ENCODE assay signal across 9 mouse cellular contexts in genomic region chr8:111594951-111595350, GRCm38 (mm10). TPM values are rescaled to one million over a fixed set of nuclear protein-coding genes. Genes with fewer than 3 reads are reported as not detected.
A peak's percentile ranks its signal among the peaks of the same experiment; 100 is the strongest.
DNase-seq lines count a peak whose midpoint lies in the region; ATAC-seq lines count a peak whose summit lies in the region.
"Had no signal": no experiment of that assay in that cellular context is flagged by ENCODE, and none has a peak within 500 bp of the region (broad histone marks: within the 10 kb centered on the region; RNA-seq: fewer than 3 reads in every experiment).

No protein-coding gene starts in this region.

- WGBS in heart, embryonic 16.5 days, result 41% methylated on average over 2 of the region's 2 CpGs
- WGBS in midbrain, embryonic 14.5 days, result 91% methylated on average over 2 of the region's 2 CpGs
- WGBS in midbrain, embryonic 15.5 days, result 88% methylated on average over 2 of the region's 2 CpGs

- H3K27ac ChIP-seq in heart, embryonic 16.5 days (ENCODE audit: low read length), result peak overlapping the region; percentile 92
- peak overlapping the region; percentile 41; the same call in 1 of the 2 replicates for H3K27ac ChIP-seq in midbrain, embryonic 14.5 days (replicated peaks; ENCODE audit: low read depth, low read length)
- no peak overlapping the region for H3K27ac ChIP-seq in midbrain, embryonic 15.5 days

- ATAC-seq in cerebellum, adult (ENCODE audit: insufficient number of reproducible peaks, low FRiP score, low TSS enrichment), result 0 out of 2 replicates have a peak, but pooled peaks have one; percentile 28
- no peak for ATAC-seq in heart, embryonic 16.5 days (replicated peaks; ENCODE audit: extremely low read depth, insufficient read depth, low FRiP score)
- ATAC-seq in midbrain, embryonic 14.5 days (ENCODE audit: low FRiP score, low TSS enrichment), result no peak
- ATAC-seq in midbrain, embryonic 15.5 days (replicated peaks), result no peak

- H3K4me3 ChIP-seq in heart, embryonic 16.5 days (ENCODE audit: low read length), result no peak overlapping the region
- no peak overlapping the region for H3K4me3 ChIP-seq in midbrain, embryonic 14.5 days (replicated peaks; ENCODE audit: low read depth, low read length)
- no peak overlapping the region for H3K4me3 ChIP-seq in midbrain, embryonic 15.5 days

- no peaks in the 10 kb centered on the region for H3K36me3 ChIP-seq in heart, embryonic 16.5 days (ENCODE audit: control insufficient read depth, insufficient read depth)
- H3K36me3 ChIP-seq in midbrain, embryonic 14.5 days (ENCODE audit: control insufficient read depth, insufficient read depth, low read length), result 0 out of 2 replicates have a peak, but pooled peaks cover 3% of the 10 kb centered on the region
- no peaks in the 10 kb centered on the region for H3K36me3 ChIP-seq in midbrain, embryonic 15.5 days (replicated peaks)

- peaks cover 79% of the 10 kb centered on the region for H3K4me1 ChIP-seq in heart, embryonic 16.5 days (ENCODE audit: control insufficient read depth, insufficient read depth, low read length)
- H3K4me1 ChIP-seq in midbrain, embryonic 14.5 days (ENCODE audit: control insufficient read depth, insufficient read depth, low read length), result peaks cover 43% of the 10 kb centered on the region
- H3K4me1 ChIP-seq in midbrain, embryonic 15.5 days, result peaks cover 52% of the 10 kb centered on the region

- no peaks in the 10 kb centered on the region for H3K9me3 ChIP-seq in heart, embryonic 16.5 days (replicated peaks; ENCODE audit: control insufficient read depth, low read length)
- no peaks in the 10 kb centered on the region for H3K9me3 ChIP-seq in midbrain, embryonic 14.5 days (ENCODE audit: control insufficient read depth, low read length)
- no peaks in the 10 kb centered on the region for H3K9me3 ChIP-seq in midbrain, embryonic 15.5 days

- H3K4me2 ChIP-seq in heart, embryonic 16.5 days (ENCODE audit: low read depth, low read length), result peak overlapping the region; percentile 61; the same call in 1 of the 2 replicates
- H3K4me2 ChIP-seq in midbrain, embryonic 14.5 days (ENCODE audit: low read length), result no peak overlapping the region
- no peak overlapping the region for H3K4me2 ChIP-seq in midbrain, embryonic 15.5 days

- no peak for DNase-seq in cerebellum, postnatal 10 days
- DNase-seq in heart, postnatal 25 days (ENCODE audit: low spot score), result no peak
- no peak for DNase-seq in midbrain, embryonic 14.5 days
- peak; percentile 59 for DNase-seq in naive thymus-derived CD4-positive, alpha-beta T cell, adult 2 months (ENCODE audit: low read depth)
- no peak for DNase-seq in frontal cortex, adult 2 months (ENCODE audit: extremely low spot score in 1 of 2, low spot score in 1 of 2)

- H3K27me3 ChIP-seq in heart, embryonic 16.5 days (ENCODE audit: control insufficient read depth, insufficient read depth, low read length), result no peaks in the 10 kb centered on the region
- no peaks in the 10 kb centered on the region for H3K27me3 ChIP-seq in midbrain, embryonic 14.5 days (ENCODE audit: control insufficient read depth, insufficient read depth, low read length)
- H3K27me3 ChIP-seq in midbrain, embryonic 15.5 days (replicated peaks), result no peaks in the 10 kb centered on the region

- peak overlapping the region; percentile 13; the same call in 1 of the 2 replicates for H3K9ac ChIP-seq in heart, embryonic 16.5 days (ENCODE audit: low read length)
- no peak overlapping the region for H3K9ac ChIP-seq in midbrain, embryonic 14.5 days (replicated peaks; ENCODE audit: low read length)
- no peak overlapping the region for H3K9ac ChIP-seq in midbrain, embryonic 15.5 days

- intact Hi-C loops in heart, postnatal 25 days (cut with DNase I), result loop anchor here (5.0 kb wide), 1 partner anchor 253 kb away; no protein-coding TSS in a partner anchor

RNA-seq across cellular contexts. Expression of gene Ldhd, which starts 35.2 kb away (rescaled TPM):
- polyA plus RNA-seq in heart, embryonic 16.5 days (2015; fragmentation: Nextera tagmentation; extraction: Ambion mirVana), result 1.2 TPM in 2 replicates
- 10 to 100 TPM; 25.1 to 28.1 TPM for total RNA-seq in heart, postnatal 25 days (2021)
- polyA plus RNA-seq in midbrain, embryonic 14.5 days (2014; fragmentation: Nextera tagmentation; extraction: Ambion mirVana), result 0.45 and 0.69 TPM in 2 replicates
- 0.71 and 0.82 TPM in 2 replicates for polyA plus RNA-seq in midbrain, embryonic 15.5 days (2015; fragmentation: Nextera tagmentation; extraction: Ambion mirVana)
- 18.1 and 18.2 TPM in 2 replicates for polyA plus RNA-seq in frontal cortex, adult 2 months (2012; rRNA removed)
- polyA plus RNA-seq: erythroblast, embryonic 14.5 days had no signal

RNA-seq across cellular contexts. Expression of gene Zfp1, which starts 48.2 kb away (rescaled TPM):
- polyA plus RNA-seq in heart, embryonic 16.5 days (2015; fragmentation: Nextera tagmentation; extraction: Ambion mirVana), result 15.5 and 16.7 TPM in 2 replicates
- 1 to 10 TPM; 7.4 to 7.5 TPM for total RNA-seq in heart, postnatal 25 days (2021)
- polyA plus RNA-seq in midbrain, embryonic 14.5 days (2014; fragmentation: Nextera tagmentation; extraction: Ambion mirVana), result 27.3 and 33.8 TPM in 2 replicates
- 29.1 and 30.0 TPM in 2 replicates for polyA plus RNA-seq in midbrain, embryonic 15.5 days (2015; fragmentation: Nextera tagmentation; extraction: Ambion mirVana)
- polyA plus RNA-seq in frontal cortex, adult 2 months (2012; rRNA removed), result 27.0 and 30.3 TPM in 2 replicates

RNA-seq across cellular contexts. Expression of gene Znrf1, which starts 59.1 kb away (rescaled TPM):
- 19.7 and 20.8 TPM in 2 replicates for polyA plus RNA-seq in heart, embryonic 16.5 days (2015; fragmentation: Nextera tagmentation; extraction: Ambion mirVana)
- 10 to 100 TPM; 57.0 to 59.8 TPM for total RNA-seq in heart, postnatal 25 days (2021)
- polyA plus RNA-seq in midbrain, embryonic 14.5 days (2014; fragmentation: Nextera tagmentation; extraction: Ambion mirVana), result 99.2 and 108 TPM in 2 replicates
- polyA plus RNA-seq in midbrain, embryonic 15.5 days (2015; fragmentation: Nextera tagmentation; extraction: Ambion mirVana), result 106 and 119 TPM in 2 replicates
- polyA plus RNA-seq in frontal cortex, adult 2 months (2012; rRNA removed), result 157 and 162 TPM in 2 replicates
